Mouse (Mus musculus) kidney, adult 9 months (tissue): Measurements from ENCODE around the gene Icam5.
"Not testable (repeated sequence)": the region's sequence is repeated elsewhere in the genome, so short reads cannot be mapped to it uniquely, and the experiment has no call there.

Experiments
- DNase-seq: peaks from one replicate; pipeline ENCODE4 v3.0.0; 2022

The Icam5 gene

DNA sequence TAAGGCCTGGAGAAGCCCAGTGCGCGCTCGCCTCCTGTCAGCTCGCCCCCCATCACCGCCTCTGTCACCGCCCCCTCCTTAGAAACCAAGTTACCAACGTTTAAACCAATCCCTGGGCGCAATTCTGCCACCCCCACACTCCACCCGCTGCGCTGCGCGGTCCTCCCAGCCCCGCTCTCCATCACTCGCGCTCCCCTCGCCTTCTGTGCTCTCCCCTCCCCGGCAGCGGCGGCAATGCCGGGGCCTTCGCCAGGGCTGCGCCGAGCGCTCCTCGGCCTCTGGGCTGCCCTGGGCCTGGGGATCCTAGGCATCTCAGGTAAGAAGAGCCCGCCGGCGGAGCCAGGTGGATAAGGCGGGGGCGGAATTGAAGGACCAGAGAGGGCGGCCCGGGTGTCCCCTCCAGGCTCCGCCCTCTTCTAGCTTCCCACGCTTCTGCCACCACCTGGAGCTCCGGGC lies at the start of gene Icam5:
Icam5 (plus strand) TSS at position 178 of the 456 bp plus-strand sequence.
- DNase-seq: peak; percentile 19

DNA sequence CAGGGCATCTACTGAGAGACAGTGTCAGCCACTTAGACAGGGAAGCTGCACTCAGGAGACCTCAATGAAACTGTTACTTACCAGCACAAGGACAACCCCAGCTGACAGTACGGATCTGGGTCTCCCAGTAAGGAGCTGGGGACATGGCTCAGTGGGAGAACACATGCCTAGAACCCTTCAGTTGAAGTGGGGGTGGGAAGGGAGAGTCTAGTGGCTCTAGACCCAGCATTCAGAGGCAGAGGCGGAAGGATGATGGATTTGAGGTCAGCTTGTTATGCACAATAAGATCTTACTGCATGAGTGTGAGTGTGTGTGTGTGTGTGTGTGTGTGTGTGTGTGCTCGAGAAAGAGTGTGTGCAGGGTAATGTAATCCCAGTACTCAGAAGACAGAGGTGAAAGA lies 49.7 kb upstream of the Icam5 start:
- DNase-seq: no peak

DNA sequence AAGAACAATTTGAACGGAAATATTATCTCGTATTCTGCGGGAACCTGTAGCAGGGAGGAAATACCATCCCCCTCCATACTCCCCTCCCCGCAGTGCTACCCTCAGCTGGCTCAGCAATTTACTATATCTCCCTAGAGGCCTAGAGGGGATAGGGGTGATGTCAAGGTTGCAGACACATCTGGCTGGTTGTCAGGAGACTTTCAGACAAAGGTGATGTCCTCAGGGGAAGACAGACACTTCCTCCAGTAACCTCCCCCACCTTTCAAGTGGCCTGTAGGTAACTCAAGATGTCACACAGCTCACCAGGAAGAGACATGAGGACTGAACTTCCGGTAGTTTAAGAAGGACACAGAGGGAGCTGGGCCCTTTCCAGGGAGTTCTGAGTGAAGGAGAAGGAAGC lies 48.7 kb upstream of the Icam5 start:
- no peak for DNase-seq

DNA sequence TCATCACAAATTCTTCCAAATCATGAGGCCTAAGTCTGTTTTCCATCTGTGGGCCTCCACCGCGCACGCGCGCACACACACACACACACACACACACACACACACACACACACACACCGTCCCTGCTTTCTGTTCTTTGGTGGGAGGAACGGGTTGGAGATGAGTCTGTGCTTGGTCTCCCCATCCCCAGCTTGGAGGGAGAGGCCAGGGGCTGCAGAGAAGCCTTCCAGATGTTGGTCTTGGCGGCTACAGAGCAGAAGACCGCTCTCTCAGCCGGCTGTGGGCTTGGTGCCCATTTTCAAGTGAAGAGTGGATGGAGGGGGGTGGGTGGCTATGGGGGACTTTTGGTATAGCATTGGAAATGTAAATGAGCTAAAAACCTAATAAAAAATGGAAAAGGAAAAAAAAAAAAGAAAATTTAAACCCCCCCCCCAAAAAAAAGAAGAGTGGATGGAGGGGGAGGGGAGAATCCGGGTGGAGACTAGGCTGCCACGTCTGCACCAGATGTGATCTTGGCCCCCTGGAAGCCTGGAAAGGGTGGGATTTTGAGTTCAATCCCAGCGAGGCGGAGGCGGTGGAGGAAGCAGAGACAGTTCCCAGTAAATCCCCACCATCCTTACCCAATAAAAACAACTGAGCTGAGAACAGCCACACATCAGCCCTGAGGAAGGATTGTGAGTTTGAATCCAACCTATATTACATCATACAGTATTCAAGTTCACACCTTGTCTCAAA lies 44.8 kb upstream of the Icam5 start:
- DNase-seq: no peak

DNA sequence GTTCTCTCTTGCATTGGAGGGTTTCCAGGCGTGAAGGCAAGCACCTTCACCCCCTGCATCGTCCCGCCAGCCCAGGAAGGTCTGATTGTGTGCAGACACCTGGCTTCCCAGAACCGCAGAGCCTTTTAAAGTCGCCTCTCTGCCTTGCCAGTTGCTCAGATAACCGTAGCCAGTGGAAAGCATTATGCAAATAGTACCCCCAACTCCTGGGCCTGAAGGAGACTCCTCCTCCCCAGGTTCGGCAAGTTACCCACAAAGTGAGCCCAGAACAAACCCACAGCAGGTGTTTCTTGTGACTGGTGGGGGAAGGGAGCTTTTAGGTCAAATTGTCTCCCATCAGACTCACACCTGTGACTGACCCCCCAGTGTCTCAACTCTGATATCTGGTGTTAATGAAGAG lies 43.9 kb upstream of the Icam5 start:
- DNase-seq: no peak

DNA sequence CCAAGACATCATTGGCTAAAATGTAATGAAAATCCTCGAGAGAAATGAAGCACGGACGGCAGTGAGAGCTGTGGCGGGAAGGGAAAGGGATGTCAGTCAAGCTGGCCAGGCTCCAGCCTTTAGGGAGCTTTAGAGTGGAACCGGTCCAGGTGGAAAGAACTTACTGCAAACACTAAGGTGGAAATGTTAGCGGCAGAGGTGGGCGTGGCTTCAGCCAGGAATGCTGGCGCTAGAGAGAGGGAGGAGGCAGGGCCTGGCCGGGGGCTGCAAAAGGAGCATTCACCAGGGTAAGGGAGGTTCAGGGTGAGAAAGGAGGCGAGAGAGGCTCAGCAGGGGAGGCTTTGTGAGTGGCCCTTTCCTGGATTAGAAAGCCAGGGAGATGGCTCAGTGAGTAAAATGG lies 41.0 kb upstream of the Icam5 start:
- peak; percentile 63 for DNase-seq

DNA sequence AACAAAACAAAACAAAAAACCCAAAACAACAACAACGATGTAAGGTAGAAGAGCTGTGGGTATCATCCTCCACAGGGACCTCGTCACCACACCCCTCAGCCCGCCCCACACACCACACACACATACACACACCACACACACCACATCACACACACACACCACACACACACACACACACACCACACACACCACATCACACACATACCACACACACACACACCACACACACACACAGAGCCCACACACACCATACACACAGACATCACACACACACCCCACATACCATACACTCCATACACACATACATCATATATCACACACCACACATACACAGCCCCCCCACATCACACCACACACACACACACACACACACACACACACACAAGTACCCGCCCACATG lies 40.3 kb upstream of the Icam5 start:
- DNase-seq: no peak

DNA sequence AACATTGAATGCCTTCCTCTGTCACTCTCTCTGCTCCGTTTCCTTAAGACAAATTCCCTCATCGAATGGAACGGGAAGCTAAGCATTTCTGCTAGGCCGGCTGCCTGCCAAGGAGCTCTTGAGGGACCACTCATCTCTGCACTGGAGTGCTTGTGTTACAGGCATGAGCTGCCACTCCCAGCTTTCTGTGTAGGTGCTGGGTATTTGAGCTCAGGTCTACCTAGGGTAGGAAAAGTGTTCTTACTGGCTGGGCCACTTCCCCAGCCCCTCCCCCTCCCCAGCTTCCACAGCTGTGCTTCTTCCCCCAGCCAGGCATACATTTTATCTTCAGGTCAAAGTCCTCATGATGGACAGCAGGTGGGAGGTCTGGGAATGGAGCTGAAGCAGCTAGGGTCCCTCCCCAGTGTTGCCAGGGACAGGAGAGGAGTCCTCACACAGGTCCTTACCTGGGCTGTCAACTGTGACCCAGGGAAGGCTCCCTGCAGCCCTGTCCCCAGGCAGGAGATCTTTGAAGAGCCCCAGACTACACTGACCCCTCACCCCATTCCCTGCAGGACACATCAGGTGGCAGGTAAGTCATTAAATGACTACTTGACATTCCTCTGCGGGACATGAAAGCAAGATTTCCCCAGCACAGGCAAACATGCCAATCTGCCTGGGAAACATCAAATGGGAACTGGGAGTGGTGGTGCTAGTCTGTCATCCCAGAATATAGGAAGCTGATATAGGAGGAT lies 38.5 kb upstream of the Icam5 start:
- DNase-seq: no peak

DNA sequence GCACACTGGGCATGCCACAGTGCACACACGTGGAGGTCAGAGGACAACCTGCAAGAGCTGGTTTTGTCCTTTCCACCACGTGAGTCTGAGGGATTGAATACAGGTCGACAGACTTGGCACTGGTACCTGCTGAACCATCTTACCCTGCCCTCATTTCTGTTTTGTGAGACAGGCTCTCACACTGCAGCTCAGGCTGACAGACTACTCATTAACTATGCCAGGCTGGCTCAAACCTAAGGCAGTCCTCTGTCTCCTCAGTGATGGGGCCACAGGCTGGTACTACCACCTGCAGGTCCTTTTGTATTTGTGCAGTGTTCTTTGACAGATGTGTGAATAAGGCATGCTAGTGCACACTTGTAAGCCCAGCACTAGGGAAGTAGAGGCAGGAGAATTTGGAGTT lies 36.8 kb upstream of the Icam5 start:
- DNase-seq: peak; percentile 87

DNA sequence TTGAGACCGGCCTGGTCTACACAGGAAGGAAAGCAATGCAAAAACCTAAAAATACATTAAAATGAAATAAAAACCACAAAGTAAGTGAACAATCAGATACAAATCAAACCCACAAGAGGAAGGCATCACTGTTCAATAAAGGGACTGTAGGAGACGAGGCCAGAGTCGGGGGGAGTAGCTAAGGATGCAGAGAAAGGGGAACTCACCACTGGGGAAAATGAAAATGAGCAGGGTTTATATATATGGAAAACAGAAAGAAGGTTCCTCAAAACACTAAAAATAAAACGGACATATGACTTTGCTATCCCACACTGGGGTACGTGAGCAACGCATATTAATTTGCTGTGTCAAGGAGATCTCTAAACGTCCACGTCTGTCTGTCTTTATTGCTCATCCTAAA lies 34.8 kb upstream of the Icam5 start:
- DNase-seq: no peak

DNA sequence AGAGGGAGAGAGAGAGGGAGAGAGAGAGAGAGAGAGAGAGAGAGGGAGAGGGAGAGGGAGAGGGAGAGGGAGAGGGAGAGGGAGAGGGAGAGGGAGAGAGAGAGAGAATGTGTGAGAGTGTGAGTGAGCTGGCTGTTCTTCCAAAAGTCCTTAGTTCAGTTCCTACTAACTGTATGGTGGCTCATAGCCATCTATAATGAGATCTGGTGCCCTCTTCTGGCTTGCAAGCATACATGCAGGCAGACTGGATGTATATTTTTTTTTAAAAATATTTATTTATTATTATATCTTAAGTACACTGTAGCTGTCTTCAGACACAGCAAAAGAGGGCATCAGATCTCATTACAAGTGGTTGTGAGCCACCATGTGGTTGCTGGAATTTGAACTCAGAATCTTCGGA lies 33.5 kb upstream of the Icam5 start:
- not testable (repeated sequence) for DNase-seq

DNA sequence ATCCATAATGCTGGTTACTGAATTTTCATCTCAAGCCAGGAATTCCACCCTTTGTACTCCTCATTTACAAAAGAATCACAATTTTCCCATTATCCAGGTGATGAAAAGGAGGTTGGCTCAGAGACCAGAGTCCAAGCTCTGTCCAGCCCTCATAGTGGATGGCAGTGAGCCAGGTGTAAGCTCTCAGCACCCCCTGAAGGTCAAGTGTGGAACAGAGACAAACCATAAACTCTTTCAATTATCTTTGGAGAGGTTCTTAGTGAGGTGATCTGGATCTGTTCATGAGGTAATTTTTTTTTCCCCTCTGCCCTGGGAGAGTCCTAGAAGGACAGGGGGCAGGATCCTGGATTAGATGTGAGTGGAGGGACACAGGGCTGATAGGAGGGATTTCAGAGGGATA lies 31.1 kb upstream of the Icam5 start:
- peak; percentile 76 for DNase-seq

DNA sequence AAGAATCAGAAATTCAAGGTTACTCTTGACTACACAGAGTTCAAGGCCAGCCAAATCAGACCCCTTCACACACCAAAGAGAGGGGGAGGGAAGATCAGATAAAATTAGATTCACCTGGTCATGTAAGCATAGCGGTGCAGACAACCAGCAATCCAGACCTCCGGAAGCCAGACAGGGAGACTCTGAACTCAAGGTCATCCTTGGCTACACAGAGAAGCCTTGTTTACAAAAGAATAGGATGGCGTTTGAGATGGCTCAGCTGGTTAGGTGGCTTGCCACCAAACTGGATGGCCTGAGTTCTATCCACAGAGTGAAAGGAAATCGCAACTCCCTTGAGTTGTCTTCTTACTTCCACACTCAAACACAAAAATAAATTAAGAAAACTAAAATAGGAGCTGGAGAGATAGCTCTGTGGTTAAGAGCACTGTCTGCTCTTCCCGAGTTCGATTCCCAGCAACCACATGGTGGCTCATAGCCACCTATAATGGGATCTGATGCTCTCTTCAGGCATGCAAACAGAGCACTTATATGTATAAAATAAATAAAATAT lies 30.1 kb upstream of the Icam5 start:
- no peak for DNase-seq

DNA sequence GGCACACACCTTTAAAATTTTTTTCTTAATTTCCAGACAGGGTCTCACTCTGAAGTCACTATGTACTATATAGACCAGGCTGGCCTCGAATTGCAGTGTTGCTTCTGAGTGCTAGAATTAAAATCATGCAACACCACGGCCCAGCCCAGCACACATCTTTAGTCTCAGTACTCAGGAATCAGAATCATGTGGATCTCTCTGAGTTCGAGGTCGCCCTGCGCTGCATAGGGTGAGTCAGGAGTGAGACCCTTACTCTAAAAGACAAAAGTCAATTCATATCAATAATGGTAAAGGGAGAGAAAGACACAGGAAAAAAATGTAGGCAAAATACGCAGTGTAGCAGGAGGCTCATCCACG lies 29.6 kb upstream of the Icam5 start:
- DNase-seq: no peak

DNA sequence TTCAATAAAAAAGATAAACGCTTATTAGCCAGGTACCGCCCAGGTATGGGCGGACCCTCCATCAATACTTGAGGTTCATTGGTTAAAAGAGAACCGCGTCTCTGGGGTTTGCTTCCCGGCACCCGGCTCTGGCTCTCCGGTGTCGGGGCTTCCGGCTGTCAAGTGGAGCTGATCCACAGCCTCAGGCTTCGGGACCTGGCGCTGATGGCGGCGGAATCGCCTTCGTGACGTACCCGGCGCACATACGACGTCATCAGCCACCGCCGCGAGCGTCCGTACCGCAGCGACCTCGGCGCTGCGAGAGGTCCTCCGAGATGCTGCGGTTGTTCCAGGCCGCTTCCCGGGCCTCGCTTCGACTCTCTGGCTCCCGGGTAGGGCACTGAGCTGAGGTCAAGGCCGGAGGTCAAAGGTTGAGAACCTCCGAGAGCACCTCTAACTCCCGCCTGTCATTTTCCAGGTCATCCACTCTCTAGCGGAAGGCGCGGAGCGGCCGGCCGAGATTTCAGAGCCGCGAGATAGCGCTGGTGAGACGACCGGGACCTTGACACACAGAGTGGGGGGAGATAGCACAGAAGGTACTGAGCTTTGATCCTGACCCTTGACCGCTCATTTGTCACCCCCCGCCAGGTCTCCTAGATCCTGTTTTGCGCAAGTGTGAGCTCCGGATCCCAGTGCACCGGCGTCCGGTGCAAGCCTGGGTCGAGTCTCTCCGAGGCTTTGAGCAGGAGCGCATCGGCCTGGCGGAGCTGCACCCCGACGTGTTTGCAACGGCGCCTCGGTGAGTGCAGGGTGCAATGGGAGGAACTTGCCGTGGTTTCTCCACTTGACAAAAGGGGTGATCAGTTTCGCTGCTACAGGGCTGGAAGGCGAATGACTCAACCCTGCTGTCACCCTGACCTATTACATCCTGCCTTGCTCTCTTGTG lies 29.0 kb upstream of the Icam5 start, which contains the start of gene Mrpl4:
Mrpl4 (plus strand) TSS at position 112 of the 925 bp plus-strand sequence.
- DNase-seq: peak; percentile 83

DNA sequence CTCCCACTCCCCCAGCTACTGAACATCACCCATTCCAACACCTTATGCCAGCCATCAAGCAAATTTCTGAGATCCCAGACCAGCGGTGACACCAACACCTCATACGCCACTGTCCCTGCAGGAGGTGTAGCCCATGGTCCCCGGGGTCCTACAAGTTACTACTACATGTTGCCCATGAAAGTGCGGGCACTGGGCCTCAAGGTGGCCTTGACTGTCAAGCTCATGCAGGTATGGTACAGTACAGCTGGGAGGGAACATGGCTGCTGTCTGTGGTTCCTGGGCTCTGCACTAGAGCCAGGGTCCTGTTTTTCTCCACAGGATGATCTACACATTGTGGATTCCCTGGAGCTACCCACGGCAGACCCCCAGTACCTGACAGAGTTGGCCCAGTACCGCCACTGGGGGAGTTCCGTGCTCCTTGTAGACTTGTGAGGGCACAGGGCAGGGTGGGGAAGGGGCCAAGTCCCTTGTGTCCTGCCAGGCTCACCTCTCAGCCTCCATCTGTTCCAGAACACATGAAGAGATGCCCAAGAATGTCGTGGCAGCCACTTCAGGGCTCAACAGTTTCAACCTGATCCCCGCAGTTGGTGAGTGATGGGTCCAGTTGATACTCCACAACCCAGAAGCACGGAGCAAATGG lies 24.4 kb upstream of the Icam5 start:
- DNase-seq: no peak

DNA sequence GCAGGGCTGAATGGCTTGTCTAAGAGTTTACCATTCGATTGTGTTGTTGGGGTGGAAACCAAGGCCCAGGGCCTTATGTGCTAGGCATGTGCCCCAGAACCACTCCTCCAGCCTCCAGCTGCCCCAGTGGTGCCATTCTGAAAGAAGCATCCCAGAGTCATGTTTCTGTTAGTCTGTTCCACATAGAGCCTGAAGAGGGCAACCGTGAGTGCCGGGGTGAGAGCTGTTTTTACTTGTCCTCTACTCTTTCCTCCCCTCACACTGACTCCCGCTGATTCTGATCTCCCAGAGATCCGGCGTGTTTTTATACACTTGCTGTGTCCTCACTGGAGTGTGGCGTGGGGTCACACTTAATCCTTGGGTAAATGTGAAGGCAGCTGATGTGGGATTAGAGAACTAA lies 23.9 kb upstream of the Icam5 start:
- no peak for DNase-seq

DNA sequence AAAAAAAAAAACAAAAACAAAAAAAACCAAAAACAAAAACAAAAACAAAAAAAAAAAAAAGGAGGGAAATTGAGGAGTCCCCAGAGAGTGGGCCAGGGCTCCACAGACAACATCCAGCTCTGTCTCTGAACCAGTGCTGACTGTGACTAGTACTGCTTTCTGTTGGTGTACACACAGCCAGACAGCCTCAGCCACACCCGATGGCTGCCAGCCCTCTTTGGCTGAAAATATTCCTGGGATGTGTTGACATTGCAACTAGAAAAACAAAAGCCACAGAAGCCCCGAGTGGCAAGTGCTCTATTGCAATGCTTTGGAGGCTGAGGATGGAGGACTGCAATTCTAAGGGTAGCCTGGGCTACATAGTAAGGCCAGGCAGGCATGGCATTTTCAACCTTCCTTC lies 21.5 kb upstream of the Icam5 start:
- no peak for DNase-seq

DNA sequence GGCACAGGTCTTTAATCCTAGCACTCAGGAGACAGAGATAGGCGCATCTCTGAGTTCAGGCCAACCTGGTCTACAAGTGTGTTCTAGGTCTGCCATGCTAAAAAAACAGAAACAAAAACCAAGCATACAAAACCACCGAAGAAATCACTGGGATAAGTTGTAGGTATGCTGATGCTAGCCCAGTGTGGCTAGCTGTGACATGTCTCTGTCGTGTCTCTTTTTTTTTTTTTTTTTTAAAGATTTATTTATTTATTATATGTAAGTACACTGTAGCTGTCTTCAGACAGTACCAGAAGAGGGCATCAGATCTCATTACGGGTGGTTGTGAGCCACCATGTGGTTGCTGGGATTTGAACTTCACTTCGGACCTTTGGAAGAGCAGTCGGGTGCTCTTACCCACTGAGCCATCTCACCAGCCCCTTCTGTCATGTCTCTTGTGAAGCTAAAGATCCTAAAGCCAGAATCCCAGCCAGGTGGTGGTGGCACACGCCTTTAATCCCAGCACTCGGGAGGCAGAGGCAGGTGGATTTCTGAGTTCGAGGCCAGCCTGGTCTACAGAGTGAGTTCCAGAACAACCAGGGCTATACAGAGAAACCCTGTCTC lies 20.8 kb upstream of the Icam5 start:
- not testable (repeated sequence) for DNase-seq

DNA sequence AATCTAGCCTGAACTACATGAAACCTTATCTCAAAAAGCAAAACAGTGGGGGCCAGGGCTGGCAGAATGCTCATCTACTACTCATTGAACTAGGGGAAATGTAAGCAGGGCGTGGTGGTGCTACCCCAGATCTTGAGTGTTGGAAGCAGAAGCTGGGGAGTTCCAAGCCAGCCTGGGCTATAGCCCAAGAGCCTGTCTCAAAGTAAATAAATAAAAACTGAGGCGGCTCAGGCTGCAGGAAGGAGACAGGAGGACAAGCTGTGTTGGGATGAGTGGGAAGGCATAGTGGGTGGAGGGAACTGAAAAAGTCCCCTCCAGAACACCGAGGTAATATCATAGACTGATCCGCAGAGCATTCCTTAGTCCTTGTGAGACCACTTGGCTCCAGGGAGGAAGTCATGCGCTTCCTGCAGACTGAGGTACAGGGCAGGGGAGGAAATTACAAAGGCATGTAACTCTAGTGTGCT lies 20.0 kb upstream of the Icam5 start:
- DNase-seq: peak; percentile 56

DNA sequence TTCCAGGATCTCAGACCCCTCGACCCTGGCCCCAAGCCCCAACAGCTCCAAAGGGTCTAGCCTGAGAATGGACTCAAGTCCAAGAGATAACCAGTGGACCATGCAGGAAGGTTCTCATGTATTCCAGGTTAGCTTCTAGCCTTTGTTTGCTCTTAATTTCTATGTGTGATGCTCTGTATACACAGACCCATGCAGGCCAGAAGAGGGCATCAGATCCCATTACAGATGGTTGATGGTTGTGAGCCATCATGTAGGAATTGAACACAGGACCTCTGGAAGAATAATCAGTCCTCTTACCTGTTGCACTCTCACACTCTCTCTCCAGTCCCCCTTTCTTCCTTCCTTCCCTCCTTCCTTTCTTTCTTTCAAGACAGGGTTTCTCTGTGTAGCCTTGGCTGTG lies 19.5 kb upstream of the Icam5 start:
- no peak for DNase-seq
